Mouse (Mus musculus): Measurements from ENCODE around the gene Tle3.

The Tle3 gene

GRCm38 (mm10) chr9:61375802-61376561, 3.8 kb downstream of the Tle3 start:
- DNase-seq (ENCODE audit: extremely low read depth, low read depth) = no peak

GRCm38 (mm10) chr9:61376650-61377049, 4.5 kb downstream of the Tle3 start:
- no peak for DNase-seq (ENCODE audit: extremely low read depth, low read depth)

- no peak for DNase-seq (ENCODE audit: extremely low read depth, low read depth)
Observed at GRCm38 (mm10) chr9:61377706-61378479, 5.7 kb downstream of the Tle3 start.

GRCm38 (mm10) chr9:61378516-61378915, 6.3 kb downstream of the Tle3 start:
- no peak for DNase-seq (ENCODE audit: extremely low read depth, low read depth)

- DNase-seq (ENCODE audit: extremely low read depth, low read depth) = no peak
Observed at GRCm38 (mm10) chr9:61379016-61379634, 7.0 kb downstream of the Tle3 start.

- no peak for DNase-seq (ENCODE audit: extremely low read depth, low read depth)
Observed at GRCm38 (mm10) chr9:61380258-61381062, 8.3 kb downstream of the Tle3 start.

- DNase-seq (ENCODE audit: extremely low read depth, low read depth) = no peak
Observed at GRCm38 (mm10) chr9:61381063-61381408, 8.9 kb downstream of the Tle3 start.

- DNase-seq (ENCODE audit: extremely low read depth, low read depth) = no peak
Observed at GRCm38 (mm10) chr9:61381445-61381844, 9.3 kb downstream of the Tle3 start.

- no peak for DNase-seq (ENCODE audit: extremely low read depth, low read depth)
Observed at GRCm38 (mm10) chr9:61382595-61383186, 10.5 kb downstream of the Tle3 start.

GRCm38 (mm10) chr9:61384101-61384500, 11.9 kb downstream of the Tle3 start:
- no peak for DNase-seq (ENCODE audit: extremely low read depth, low read depth)

GRCm38 (mm10) chr9:61384646-61385443, 12.7 kb downstream of the Tle3 start:
- DNase-seq (ENCODE audit: extremely low read depth, low read depth) = no peak

- DNase-seq (ENCODE audit: extremely low read depth, low read depth) = no peak
Observed at GRCm38 (mm10) chr9:61385753-61386152, 13.6 kb downstream of the Tle3 start.

- DNase-seq (ENCODE audit: extremely low read depth, low read depth) = no peak
Observed at GRCm38 (mm10) chr9:61386314-61386713, 14.1 kb downstream of the Tle3 start.

- DNase-seq (ENCODE audit: extremely low read depth, low read depth) = no peak
Observed at GRCm38 (mm10) chr9:61387797-61388196, 15.6 kb downstream of the Tle3 start.

GRCm38 (mm10) chr9:61388214-61388613, 16.0 kb downstream of the Tle3 start:
- no peak for DNase-seq (ENCODE audit: extremely low read depth, low read depth)

GRCm38 (mm10) chr9:61388689-61389403, 16.7 kb downstream of the Tle3 start:
- no peak for DNase-seq (ENCODE audit: extremely low read depth, low read depth)

GRCm38 (mm10) chr9:61389404-61389701, 17.2 kb downstream of the Tle3 start:
- no peak for DNase-seq (ENCODE audit: extremely low read depth, low read depth)

- DNase-seq (ENCODE audit: extremely low read depth, low read depth) = no peak
Observed at GRCm38 (mm10) chr9:61391570-61392337, 19.6 kb downstream of the Tle3 start.

GRCm38 (mm10) chr9:61392338-61392620, 20.1 kb downstream of the Tle3 start:
- DNase-seq (ENCODE audit: extremely low read depth, low read depth) = no peak
